In the genomic region with DNA sequence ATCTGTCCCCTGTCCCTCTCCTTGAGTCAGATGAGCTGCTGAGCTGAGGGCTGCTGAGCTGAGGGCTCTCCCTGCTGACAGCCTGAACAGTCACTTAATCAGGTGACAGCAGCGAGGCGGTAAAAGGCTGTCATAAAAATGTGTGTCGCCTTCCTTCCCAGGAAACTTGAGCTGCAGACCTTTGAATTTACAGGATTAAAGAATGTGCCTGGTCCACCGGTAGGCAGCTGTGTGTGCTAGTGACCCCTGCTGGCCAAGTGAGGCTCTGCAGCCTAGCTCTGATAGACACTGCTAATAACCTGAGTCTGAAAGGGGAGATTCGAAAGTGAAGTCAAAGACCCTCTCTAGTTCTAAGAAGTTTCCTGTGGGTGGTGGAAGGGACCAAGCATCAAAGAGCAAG, we compare ENCODE assay signal across 9 mouse cellular contexts. TPM values are rescaled to one million over a fixed set of nuclear protein-coding genes. Genes with fewer than 3 reads are reported as not detected.
A peak's percentile ranks its signal among the peaks of the same experiment; 100 is the strongest.
DNase-seq lines count a peak whose midpoint lies in the region; TF ChIP-seq lines count a peak whose summit lies in the region.
"Had no signal": no experiment of that assay in that cellular context is flagged by ENCODE, and none has a peak within 500 bp of the region (broad histone marks: within the 10 kb centered on the region; RNA-seq: fewer than 3 reads in every experiment).

No protein-coding gene starts in this region.

- no peak overlapping the region for H3K4me3 ChIP-seq in lung, adult 2 months (replicated peaks; ENCODE audit: extremely low read depth, low read depth, low read length)

- WGBS in lung, adult 2 months, result 8% methylated on average over 5 of the region's 5 CpGs

- DNase-seq in CD4-positive helper T cell, adult 2 months (ENCODE audit: low read depth, low spot score), result peak; percentile 34
- peak; percentile 62 for DNase-seq in adrenal gland, adult 2 months
- DNase-seq in embryo, embryonic 10 days (ENCODE audit: low spot score), result peak; percentile 89
- peak; percentile 35 to 56 for DNase-seq in gastrocnemius, postnatal 36 days
- peak; percentile 65 to 87 for DNase-seq in kidney, postnatal 36 days
- DNase-seq in lung, adult 2 months, result peak; percentile 64
- DNase-seq in retina, adult 2 months (ENCODE audit: low read depth, low spot score), result peak; percentile 57
- DNase-seq in thymus, postnatal 4 days, result peak; percentile 80

- no peaks in the 10 kb centered on the region for H3K4me1 ChIP-seq in lung, adult 2 months (ENCODE audit: control insufficient read depth, insufficient read depth, low read length)

- intact Hi-C loops in gastrocnemius, postnatal 36 days (cut with DNase I), result no loop called here

- TF ChIP-seq CTCF in lung, adult 2 months (IDR thresholded peaks at IDR 0.05; ENCODE audit: insufficient read depth, low read length), result peak; percentile 98

- no peak for TF ChIP-seq POLR2A in lung, adult 2 months (IDR thresholded peaks at IDR 0.05; ENCODE audit: borderline replicate concordance, extremely low read depth, low read depth, low read length)

RNA-seq across cellular contexts. Expression of a gene that starts 32.1 kb away (rescaled TPM):
- total RNA-seq in adrenal gland, adult 2 months (2021), result not detected
- polyA plus RNA-seq in adrenal gland, adult 2 months (2012; rRNA removed), result not detected in 2 replicates
- under 1 TPM; 0.20 to 0.54 TPM for total RNA-seq in gastrocnemius, postnatal 36 days (2021)
- 0.14 and 0.24 TPM in 2 replicates for polyA plus RNA-seq in lung, adult 2 months (2012; rRNA removed)
- polyA plus RNA-seq: stomach, embryonic 16.5 days had no signal

Comparison
In these comparisons a context has a peak if more than half of its experiments do, and no peak if none do; other contexts are left out.
1. DNase-seq: peak in every context shown above with its lines; median percentile 89 in embryo, embryonic 10 days; 80 in thymus, postnatal 4 days; 76 in kidney, postnatal 36 days; 64 in lung, adult 2 months; 62 in adrenal gland, adult 2 months; 57 in retina, adult 2 months; 46 in gastrocnemius, postnatal 36 days; 34 in CD4-positive helper T cell, adult 2 months.